Mouse (Mus musculus): ENCODE data around the gene Pgm1. TPM values are rescaled to one million over a fixed set of nuclear protein-coding genes. Genes with fewer than 3 reads are reported as not detected.
A peak's percentile ranks its signal among the peaks of the same experiment; 100 is the strongest.

The Pgm1 gene
- 10 to 100 TPM; 39.6 to 43.4 TPM for total RNA-seq (2021)

GRCm38 (mm10) chr4:99929149-99929612 lies at the start of gene Pgm1:
Gene Pgm1, plus strand, starts transcription at chr4:99929414.
- intact Hi-C loops (cut with DNase I): no loop called here
- DNase-seq (ENCODE audit: extremely low spot score in 1 of 2, low spot score in 2 of 2): peak in 1 of 2 experiments; percentile 90

GRCm38 (mm10) chr4:99881882-99882281 lies 47.3 kb upstream of the Pgm1 start:
- peak in 1 of 2 experiments; percentile 8 for DNase-seq (ENCODE audit: extremely low spot score in 1 of 2, low spot score in 2 of 2)
- intact Hi-C loops (cut with DNase I): no loop called here

GRCm38 (mm10) chr4:99882405-99882804 lies 46.8 kb upstream of the Pgm1 start:
- intact Hi-C loops (cut with DNase I): no loop called here
- no peak for DNase-seq (ENCODE audit: extremely low spot score in 1 of 2, low spot score in 2 of 2)

GRCm38 (mm10) chr4:99913894-99914451 lies 15.2 kb upstream of the Pgm1 start:
- no peak for DNase-seq (ENCODE audit: extremely low spot score in 1 of 2, low spot score in 2 of 2)
- intact Hi-C loops (cut with DNase I): no loop called here

GRCm38 (mm10) chr4:99926380-99926779 lies 2.8 kb upstream of the Pgm1 start:
- DNase-seq (ENCODE audit: extremely low spot score in 1 of 2, low spot score in 2 of 2): no peak
- intact Hi-C loops (cut with DNase I): no loop called here

GRCm38 (mm10) chr4:99928521-99928920 lies 693 bp upstream of the Pgm1 start:
- intact Hi-C loops (cut with DNase I): no loop called here
- no peak for DNase-seq (ENCODE audit: extremely low spot score in 1 of 2, low spot score in 2 of 2)

- intact Hi-C loops (cut with DNase I): no loop called here
- DNase-seq (ENCODE audit: extremely low spot score in 1 of 2, low spot score in 2 of 2): peak; percentile 65 to 85
Measured at GRCm38 (mm10) chr4:99929613-99930517, 651 bp downstream of the Pgm1 start, which contains the start of gene Itgb3bp. Gene Itgb3bp, minus strand, starts transcription at chr4:99929813.

GRCm38 (mm10) chr4:99930518-99931239 lies 1.5 kb downstream of the Pgm1 start:
- no peak for DNase-seq (ENCODE audit: extremely low spot score in 1 of 2, low spot score in 2 of 2)
- intact Hi-C loops (cut with DNase I): no loop called here

GRCm38 (mm10) chr4:99931240-99931580 lies 2.0 kb downstream of the Pgm1 start:
- no peak for DNase-seq (ENCODE audit: extremely low spot score in 1 of 2, low spot score in 2 of 2)
- intact Hi-C loops (cut with DNase I): no loop called here

- DNase-seq (ENCODE audit: extremely low spot score in 1 of 2, low spot score in 2 of 2): no peak
- intact Hi-C loops (cut with DNase I): no loop called here
Measured at GRCm38 (mm10) chr4:99931807-99932206, 2.6 kb downstream of the Pgm1 start.

GRCm38 (mm10) chr4:99934859-99935258 lies 5.6 kb downstream of the Pgm1 start:
- intact Hi-C loops (cut with DNase I): no loop called here
- DNase-seq (ENCODE audit: extremely low spot score in 1 of 2, low spot score in 2 of 2): no peak

GRCm38 (mm10) chr4:99936278-99936677 lies 7.1 kb downstream of the Pgm1 start:
- intact Hi-C loops (cut with DNase I): no loop called here

GRCm38 (mm10) chr4:99939711-99940505 lies 10.7 kb downstream of the Pgm1 start:
- DNase-seq (ENCODE audit: extremely low spot score in 1 of 2, low spot score in 2 of 2): peak in 1 of 2 experiments; percentile 51
- intact Hi-C loops (cut with DNase I): no loop called here

More at GRCm38 (mm10) chr4:99936278-99936677, 7.1 kb downstream of the Pgm1 start:
- DNase-seq (ENCODE audit: extremely low spot score in 1 of 2, low spot score in 2 of 2): no peak

GRCm38 (mm10) chr4:99941655-99942414 lies 12.6 kb downstream of the Pgm1 start:
- intact Hi-C loops (cut with DNase I): no loop called here
- DNase-seq (ENCODE audit: extremely low spot score in 1 of 2, low spot score in 2 of 2): peak in 1 of 2 experiments; percentile 34

- intact Hi-C loops (cut with DNase I): no loop called here
- peak in 1 of 2 experiments; percentile 0 for DNase-seq (ENCODE audit: extremely low spot score in 1 of 2, low spot score in 2 of 2)
Measured at GRCm38 (mm10) chr4:99944606-99945005, 15.4 kb downstream of the Pgm1 start.

- peak in 1 of 2 experiments; percentile 3 for DNase-seq (ENCODE audit: extremely low spot score in 1 of 2, low spot score in 2 of 2)
- intact Hi-C loops (cut with DNase I): no loop called here
Measured at GRCm38 (mm10) chr4:99945011-99945410, 15.8 kb downstream of the Pgm1 start.

- intact Hi-C loops (cut with DNase I): no loop called here
- no peak for DNase-seq (ENCODE audit: extremely low spot score in 1 of 2, low spot score in 2 of 2)
Measured at GRCm38 (mm10) chr4:99946516-99946915, 17.3 kb downstream of the Pgm1 start.

- DNase-seq (ENCODE audit: extremely low spot score in 1 of 2, low spot score in 2 of 2): peak in 1 of 2 experiments; percentile 34
- intact Hi-C loops (cut with DNase I): no loop called here
Measured at GRCm38 (mm10) chr4:99947192-99947591, 18.0 kb downstream of the Pgm1 start.
